Mouse (Mus musculus): ENCODE results near the gene Fscn3. TPM values are rescaled to one million over a fixed set of nuclear protein-coding genes. Genes with fewer than 3 reads are reported as not detected.

Gene Fscn3
- total and polyA plus RNA-seq, 3 experiments: not detected

DNA sequence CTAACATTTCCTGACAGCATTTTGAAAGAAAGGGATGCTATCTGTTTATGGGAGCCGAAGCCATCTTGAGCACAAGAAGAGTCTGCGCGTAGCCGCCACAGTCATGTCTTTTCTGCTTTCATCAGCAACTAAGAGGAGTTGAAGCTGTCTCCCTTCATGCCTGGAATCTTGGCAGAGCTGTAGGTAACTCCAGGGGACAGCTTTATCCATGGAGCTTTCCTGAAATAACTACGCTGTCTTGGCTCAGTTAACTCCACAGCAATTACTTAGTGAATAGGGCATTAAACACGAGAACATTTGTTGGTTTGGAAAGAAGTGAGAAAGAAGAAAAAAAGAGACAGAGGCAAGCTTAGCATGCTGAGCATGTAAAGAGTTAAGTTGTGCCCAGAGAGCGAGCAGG is 20.3 kb downstream of the Fscn3 start:
- ATAC-seq (ENCODE audit: extremely low read depth, insufficient number of reproducible peaks, low FRiP score, poor library complexity, severe bottlenecking): no peak
- no peaks in the 10 kb centered on the region for H3K4me1 ChIP-seq (ENCODE audit: insufficient read depth, low read depth, low read length)
- H3K36me3 ChIP-seq (replicated peaks): no peaks in the 10 kb centered on the region
- H3K4me3 ChIP-seq (ENCODE audit: low read depth, low read length): no peak overlapping the region
- no peaks in the 10 kb centered on the region for H3K9me3 ChIP-seq (replicated peaks)
- DNase-seq (ENCODE audit: low spot score): no peak
- peaks cover 41% of the 10 kb centered on the region for H3K27me3 ChIP-seq (ENCODE audit: insufficient read depth, low read length)
- TF ChIP-seq GATA2 (IDR thresholded peaks at IDR 0.05; ENCODE audit: borderline replicate concordance, low read depth, low read length) (no peak), POLR2AphosphoS5 (IDR thresholded peaks at IDR 0.05; ENCODE audit: insufficient replicate concordance, low read depth, low read length) (no peak), TAL1 (conservative IDR thresholded peaks at IDR 0.05; ENCODE audit: low read depth, low read length) (no peak), CTCF (IDR thresholded peaks at IDR 0.05; ENCODE audit: low read depth, low read length) (no peak), GATA1 (IDR thresholded peaks at IDR 0.05; ENCODE audit: borderline replicate concordance, low read length) (no peak)

GRCm38 (mm10) chr6:28449253-28449652 is 21.7 kb downstream of the Fscn3 start, which contains the start of gene Pax4:
Gene Pax4, minus strand, starts transcription at chr6:28449353.
- H3K4me3 ChIP-seq (ENCODE audit: low read depth, low read length): no peak within 1 kb of the TSS
- H3K4me1 ChIP-seq (ENCODE audit: insufficient read depth, low read depth, low read length): no peaks in the 10 kb centered on the region
- H3K9me3 ChIP-seq (replicated peaks): no peaks in the 10 kb centered on the region
- ATAC-seq (ENCODE audit: extremely low read depth, insufficient number of reproducible peaks, low FRiP score, poor library complexity, severe bottlenecking) (no peak), DNase-seq (ENCODE audit: low spot score) (no peak)
- no peak for TF ChIP-seq TAL1 (conservative IDR thresholded peaks at IDR 0.05; ENCODE audit: low read depth, low read length)
- TF ChIP-seq GATA1 (IDR thresholded peaks at IDR 0.05; ENCODE audit: borderline replicate concordance, low read length): no peak
- no peak for TF ChIP-seq GATA2 (IDR thresholded peaks at IDR 0.05; ENCODE audit: borderline replicate concordance, low read depth, low read length)
- TF ChIP-seq CTCF (IDR thresholded peaks at IDR 0.05; ENCODE audit: low read depth, low read length): no peak
- no peak for TF ChIP-seq POLR2AphosphoS5 (IDR thresholded peaks at IDR 0.05; ENCODE audit: insufficient replicate concordance, low read depth, low read length)
- no peaks in the 10 kb centered on the region for H3K36me3 ChIP-seq (replicated peaks)
- peaks cover 32% of the 10 kb centered on the region for H3K27me3 ChIP-seq (ENCODE audit: insufficient read depth, low read length)

DNA sequence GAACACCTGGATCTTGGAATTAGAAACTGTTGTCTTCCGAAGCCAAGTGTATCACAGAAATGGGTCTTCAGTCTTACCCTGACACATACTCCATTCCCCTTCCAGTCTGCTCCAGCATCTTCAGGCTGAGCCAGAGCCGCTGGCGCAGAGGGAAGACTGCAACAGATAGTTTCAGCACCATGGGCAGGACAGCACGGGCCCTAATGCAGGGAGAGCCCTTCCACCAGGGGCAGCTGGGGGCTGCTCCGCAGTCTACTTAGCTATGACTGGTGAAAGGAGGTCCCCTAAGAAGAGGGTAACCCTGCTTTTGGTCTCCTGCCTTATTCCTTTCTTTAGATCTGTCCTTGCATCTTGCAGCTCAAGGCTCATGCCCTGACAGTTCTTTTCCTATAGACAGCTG is 22.9 kb downstream of the Fscn3 start:
- Histone ChIP-seq H3K9me3 (replicated peaks) (no peaks in the 10 kb centered on the region), H3K27me3 (ENCODE audit: insufficient read depth, low read length) (peaks cover 24% of the 10 kb centered on the region), H3K4me3 (ENCODE audit: low read depth, low read length) (no peak overlapping the region), H3K4me1 (ENCODE audit: insufficient read depth, low read depth, low read length) (no peaks in the 10 kb centered on the region), H3K36me3 (replicated peaks) (no peaks in the 10 kb centered on the region)
- ATAC-seq (ENCODE audit: extremely low read depth, insufficient number of reproducible peaks, low FRiP score, poor library complexity, severe bottlenecking): no peak
- DNase-seq (ENCODE audit: low spot score): no peak
- TF ChIP-seq GATA1 (IDR thresholded peaks at IDR 0.05; ENCODE audit: borderline replicate concordance, low read length): no peak
- TF ChIP-seq CTCF (IDR thresholded peaks at IDR 0.05; ENCODE audit: low read depth, low read length): no peak
- no peak for TF ChIP-seq GATA2 (IDR thresholded peaks at IDR 0.05; ENCODE audit: borderline replicate concordance, low read depth, low read length)
- TF ChIP-seq POLR2AphosphoS5 (IDR thresholded peaks at IDR 0.05; ENCODE audit: insufficient replicate concordance, low read depth, low read length): no peak
- TF ChIP-seq TAL1 (conservative IDR thresholded peaks at IDR 0.05; ENCODE audit: low read depth, low read length): no peak

GRCm38 (mm10) chr6:28450977-28451376 is 23.4 kb downstream of the Fscn3 start:
- DNase-seq (ENCODE audit: low spot score) (no peak), ATAC-seq (ENCODE audit: extremely low read depth, insufficient number of reproducible peaks, low FRiP score, poor library complexity, severe bottlenecking) (no peak)
- H3K36me3 ChIP-seq (replicated peaks): no peaks in the 10 kb centered on the region
- peaks cover 23% of the 10 kb centered on the region for H3K27me3 ChIP-seq (ENCODE audit: insufficient read depth, low read length)
- no peaks in the 10 kb centered on the region for H3K4me1 ChIP-seq (ENCODE audit: insufficient read depth, low read depth, low read length)
- TF ChIP-seq TAL1 (conservative IDR thresholded peaks at IDR 0.05; ENCODE audit: low read depth, low read length): no peak
- TF ChIP-seq GATA1 (IDR thresholded peaks at IDR 0.05; ENCODE audit: borderline replicate concordance, low read length): no peak
- no peak for TF ChIP-seq GATA2 (IDR thresholded peaks at IDR 0.05; ENCODE audit: borderline replicate concordance, low read depth, low read length)
- no peak for TF ChIP-seq CTCF (IDR thresholded peaks at IDR 0.05; ENCODE audit: low read depth, low read length)
- no peak for TF ChIP-seq POLR2AphosphoS5 (IDR thresholded peaks at IDR 0.05; ENCODE audit: insufficient replicate concordance, low read depth, low read length)
- H3K4me3 ChIP-seq (ENCODE audit: low read depth, low read length): no peak overlapping the region
- no peaks in the 10 kb centered on the region for H3K9me3 ChIP-seq (replicated peaks)

DNA sequence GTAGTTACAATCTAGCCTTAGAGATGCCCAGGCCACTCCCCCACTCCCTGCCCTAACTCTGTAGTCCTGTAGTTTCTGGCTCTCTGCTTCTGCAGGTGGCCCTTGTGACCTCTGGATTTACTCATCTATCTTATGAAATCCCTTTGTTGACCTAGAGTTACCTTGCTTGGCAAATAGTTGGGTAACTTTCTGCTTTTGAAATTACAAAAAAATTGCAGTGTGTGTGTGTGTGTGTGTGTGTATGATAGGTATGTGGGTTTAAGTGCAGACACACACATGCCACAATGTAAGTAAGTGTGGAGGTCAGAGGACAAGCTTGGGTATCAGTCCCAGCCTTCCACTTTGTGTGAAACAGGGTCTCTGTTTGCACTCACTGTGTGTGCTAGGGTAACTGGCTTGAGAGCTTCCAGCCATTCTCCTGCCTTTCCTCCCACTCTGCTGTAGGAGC is 31.7 kb downstream of the Fscn3 start:
- Histone ChIP-seq H3K36me3 (replicated peaks) (no peaks in the 10 kb centered on the region), H3K4me3 (ENCODE audit: low read depth, low read length) (no peak overlapping the region), H3K4me1 (ENCODE audit: insufficient read depth, low read depth, low read length) (no peaks in the 10 kb centered on the region), H3K9me3 (replicated peaks) (no peaks in the 10 kb centered on the region), H3K27me3 (ENCODE audit: insufficient read depth, low read length) (peaks cover 12% of the 10 kb centered on the region)
- DNase-seq (ENCODE audit: low spot score) (no peak), ATAC-seq (ENCODE audit: extremely low read depth, insufficient number of reproducible peaks, low FRiP score, poor library complexity, severe bottlenecking) (no peak)
- no peak for TF ChIP-seq GATA2 (IDR thresholded peaks at IDR 0.05; ENCODE audit: borderline replicate concordance, low read depth, low read length)
- no peak for TF ChIP-seq GATA1 (IDR thresholded peaks at IDR 0.05; ENCODE audit: borderline replicate concordance, low read length)
- no peak for TF ChIP-seq TAL1 (conservative IDR thresholded peaks at IDR 0.05; ENCODE audit: low read depth, low read length)
- no peak for TF ChIP-seq POLR2AphosphoS5 (IDR thresholded peaks at IDR 0.05; ENCODE audit: insufficient replicate concordance, low read depth, low read length)
- TF ChIP-seq CTCF (IDR thresholded peaks at IDR 0.05; ENCODE audit: low read depth, low read length): no peak

DNA sequence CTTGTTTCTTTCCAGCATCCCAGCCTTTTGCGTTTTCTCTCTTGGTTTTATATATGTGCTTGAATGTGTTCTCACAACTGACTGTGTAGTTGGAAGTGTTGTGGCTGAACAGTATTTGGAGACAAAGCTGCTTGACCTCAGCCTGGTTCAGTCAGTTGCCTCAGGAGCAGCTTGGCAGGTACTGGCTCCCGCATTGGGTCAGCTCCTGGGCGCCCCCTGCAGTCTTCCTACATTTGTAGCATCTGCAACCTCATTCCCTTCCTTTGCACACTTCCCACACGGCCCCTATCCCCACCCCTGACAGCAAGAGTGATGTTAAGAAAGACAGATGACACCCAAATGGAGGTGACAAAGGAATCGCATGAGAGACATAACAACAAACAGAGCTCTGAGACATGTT is 32.9 kb downstream of the Fscn3 start:
- ATAC-seq (ENCODE audit: extremely low read depth, insufficient number of reproducible peaks, low FRiP score, poor library complexity, severe bottlenecking): no peak
- H3K27me3 ChIP-seq (ENCODE audit: insufficient read depth, low read length): peaks cover 19% of the 10 kb centered on the region
- H3K4me1 ChIP-seq (ENCODE audit: insufficient read depth, low read depth, low read length): no peaks in the 10 kb centered on the region
- no peaks in the 10 kb centered on the region for H3K9me3 ChIP-seq (replicated peaks)
- H3K36me3 ChIP-seq (replicated peaks): no peaks in the 10 kb centered on the region
- TF ChIP-seq GATA1 (IDR thresholded peaks at IDR 0.05; ENCODE audit: borderline replicate concordance, low read length) (no peak), TAL1 (conservative IDR thresholded peaks at IDR 0.05; ENCODE audit: low read depth, low read length) (no peak), CTCF (IDR thresholded peaks at IDR 0.05; ENCODE audit: low read depth, low read length) (no peak), GATA2 (IDR thresholded peaks at IDR 0.05; ENCODE audit: borderline replicate concordance, low read depth, low read length) (no peak), POLR2AphosphoS5 (IDR thresholded peaks at IDR 0.05; ENCODE audit: insufficient replicate concordance, low read depth, low read length) (no peak)
- no peak for DNase-seq (ENCODE audit: low spot score)
- H3K4me3 ChIP-seq (ENCODE audit: low read depth, low read length): no peak overlapping the region
